Mouse (Mus musculus): ENCODE data around the gene Kcnj13. TPM values are rescaled to one million over a fixed set of nuclear protein-coding genes. Genes with fewer than 3 reads are reported as not detected.

The Kcnj13 gene
- polyA plus RNA-seq, 1 experiment, result not detected

- H3K27ac ChIP-seq (ENCODE audit: insufficient read depth, low read length), result no peak overlapping the region
Measured at GRCm38 (mm10) chr1:87360276-87360675, 34.3 kb downstream of the Kcnj13 start.

DNA sequence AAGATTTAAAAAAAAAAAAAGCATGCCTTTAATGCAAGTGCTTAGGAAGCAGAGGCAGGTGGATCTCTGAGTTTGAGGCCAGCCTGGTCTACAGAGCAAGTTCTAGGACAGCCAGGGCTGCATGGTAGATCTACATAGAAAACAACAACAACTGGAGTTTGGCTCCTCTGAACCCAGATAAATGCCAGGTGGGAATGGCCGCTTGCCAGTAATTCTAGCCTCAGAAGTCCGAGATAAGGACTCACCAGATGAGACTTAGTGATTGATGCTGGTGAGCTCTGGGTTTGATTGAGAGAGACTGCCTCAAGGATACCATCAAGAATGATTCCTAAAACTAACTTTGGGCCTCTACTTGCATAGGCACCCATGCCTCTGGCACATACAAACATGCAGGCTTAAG is 44.0 kb downstream of the Kcnj13 start:
- H3K36me3 ChIP-seq (ENCODE audit: control insufficient read depth, insufficient read depth, low read length), result no peaks in the 10 kb centered on the region; the same call in none of the 2 replicates
- DNase-seq (ENCODE audit: low read depth in 1 of 2, low spot score in 2 of 2), result no peak
- no peak overlapping the region for H3K4me3 ChIP-seq (ENCODE audit: extremely low read depth, insufficient read depth, insufficient read length)
- H3K4me1 ChIP-seq (ENCODE audit: control insufficient read depth, insufficient read depth, insufficient read length), result no peaks in the 10 kb centered on the region
- no peak for TF ChIP-seq POLR2A (IDR thresholded peaks at IDR 0.05; ENCODE audit: low read depth, low read length)
- TF ChIP-seq CTCF (IDR thresholded peaks at IDR 0.05; ENCODE audit: extremely low read depth, insufficient read depth, insufficient read length, insufficient replicate concordance), result no peak
- no peaks in the 10 kb centered on the region for H3K27me3 ChIP-seq (ENCODE audit: control insufficient read depth, insufficient read depth, low read length)
- no peak overlapping the region for H3K27ac ChIP-seq (ENCODE audit: insufficient read depth, low read length)
- 86% methylated on average over 2 of the region's 2 CpGs for WGBS

More at GRCm38 (mm10) chr1:87360276-87360675, 34.3 kb downstream of the Kcnj13 start:
- Histone ChIP-seq H3K27me3 (ENCODE audit: control insufficient read depth, insufficient read depth, low read length) (no peaks in the 10 kb centered on the region), H3K4me1 (ENCODE audit: control insufficient read depth, insufficient read depth, insufficient read length) (no peaks in the 10 kb centered on the region), H3K4me3 (ENCODE audit: extremely low read depth, insufficient read depth, insufficient read length) (no peak overlapping the region), H3K36me3 (ENCODE audit: control insufficient read depth, insufficient read depth, low read length) (peaks cover 11% of the 10 kb centered on the region)
- TF ChIP-seq CTCF (IDR thresholded peaks at IDR 0.05; ENCODE audit: extremely low read depth, insufficient read depth, insufficient read length, insufficient replicate concordance), result no peak
- no peak for TF ChIP-seq POLR2A (IDR thresholded peaks at IDR 0.05; ENCODE audit: low read depth, low read length)
- 84% methylated on average over 1 of the region's 1 CpGs for WGBS
- no peak for DNase-seq (ENCODE audit: low read depth in 1 of 2, low spot score in 2 of 2)

Other genes with a start within 250 kb of the Kcnj13 start
- gene Ecel1, start 238.2 kb downstream of the Kcnj13 start, polyA plus RNA-seq (2012; rRNA removed), result 0.39 and 0.76 TPM in 2 replicates
- gene Prss56, start 211.4 kb downstream of the Kcnj13 start, polyA plus RNA-seq (2012; rRNA removed), result not detected in 2 replicates
- gene Chrnd, start 204.1 kb downstream of the Kcnj13 start, polyA plus RNA-seq (2012; rRNA removed), result not detected in 2 replicates
- gene Chrng, start 190.1 kb downstream of the Kcnj13 start, polyA plus RNA-seq (2012; rRNA removed), result not detected in 2 replicates
- 18.9 and 21.6 TPM in 2 replicates for gene Eif4e2, start 180.8 kb downstream of the Kcnj13 start, polyA plus RNA-seq (2012; rRNA removed)
- gene Efhd1, start 130.4 kb downstream of the Kcnj13 start, polyA plus RNA-seq (2012; rRNA removed), result 26.0 and 28.0 TPM in 2 replicates
- gene Gigyf2, start 67.7 kb downstream of the Kcnj13 start, polyA plus RNA-seq (2012; rRNA removed), result 22.3 and 22.8 TPM in 2 replicates
- not detected in 2 replicates for gene Snorc, start 75.5 kb upstream of the Kcnj13 start, polyA plus RNA-seq (2012; rRNA removed)
- 0.29 and 0.33 TPM in 2 replicates for gene Neu2, start 115.2 kb upstream of the Kcnj13 start, polyA plus RNA-seq (2012; rRNA removed)
- gene Ngef, start 179.1 kb upstream of the Kcnj13 start, polyA plus RNA-seq (2012; rRNA removed), result 0.09 and 0.22 TPM in 2 replicates
- gene Inpp5d, start 225.6 kb upstream of the Kcnj13 start, polyA plus RNA-seq (2012; rRNA removed), result 204 and 282 TPM in 2 replicates